ENCODE assay signal across 9 mouse cellular contexts in genomic region chr9:64397108-64397507, GRCm38 (mm10). TPM values are rescaled to one million over a fixed set of nuclear protein-coding genes. Genes with fewer than 3 reads are reported as not detected.
A peak's percentile ranks its signal among the peaks of the same experiment; 100 is the strongest.
DNase-seq lines count a peak whose midpoint lies in the region; ATAC-seq and TF ChIP-seq lines count a peak whose summit lies in the region.
"Had no signal": no experiment of that assay in that cellular context is flagged by ENCODE, and none has a peak within 500 bp of the region (broad histone marks: within the 10 kb centered on the region; RNA-seq: fewer than 3 reads in every experiment).

No protein-coding gene starts in this region.

- no peaks in the 10 kb centered on the region for H3K36me3 ChIP-seq in forebrain, embryonic 14.5 days (ENCODE audit: control insufficient read depth, insufficient read depth, low read length)
- H3K36me3 ChIP-seq in forebrain, embryonic 10.5 days (replicated peaks) = no peaks in the 10 kb centered on the region
- H3K36me3 ChIP-seq in midbrain, embryonic 13.5 days = no peaks in the 10 kb centered on the region
- H3K36me3 ChIP-seq in midbrain, embryonic 16.5 days (ENCODE audit: control insufficient read depth, insufficient read depth, low read length) = no peaks in the 10 kb centered on the region
- no peaks in the 10 kb centered on the region for H3K36me3 ChIP-seq in heart, embryonic 11.5 days (ENCODE audit: control insufficient read depth, insufficient read depth, low read length)
- H3K36me3 ChIP-seq: neural tube, embryonic 13.5 days had no signal

- TF ChIP-seq CTCF in embryonic fibroblast, embryonic 13.5 days (IDR thresholded peaks at IDR 0.05; ENCODE audit: borderline replicate concordance, insufficient read depth, low read length) = peak; percentile 47; the same call in 1 of the 2 replicates

- no peaks in the 10 kb centered on the region for H3K9me3 ChIP-seq in forebrain, embryonic 14.5 days (replicated peaks; ENCODE audit: control insufficient read depth, low read length)
- H3K9me3 ChIP-seq in forebrain, embryonic 10.5 days = no peaks in the 10 kb centered on the region
- no peaks in the 10 kb centered on the region for H3K9me3 ChIP-seq in midbrain, embryonic 13.5 days
- H3K9me3 ChIP-seq in midbrain, embryonic 16.5 days (replicated peaks; ENCODE audit: control insufficient read depth, low read length, poor library complexity, severe bottlenecking) = no peaks in the 10 kb centered on the region
- H3K9me3 ChIP-seq in heart, embryonic 11.5 days (replicated peaks; ENCODE audit: control insufficient read depth, low read length) = no peaks in the 10 kb centered on the region
- H3K9me3 ChIP-seq: neural tube, embryonic 13.5 days had no signal

- no peak overlapping the region for H3K9ac ChIP-seq in forebrain, embryonic 14.5 days (ENCODE audit: low read length)
- H3K9ac ChIP-seq in midbrain, embryonic 13.5 days (replicated peaks) = no peak overlapping the region
- no peak overlapping the region for H3K9ac ChIP-seq in midbrain, embryonic 16.5 days (ENCODE audit: low read depth, low read length)
- H3K9ac ChIP-seq in heart, embryonic 11.5 days (ENCODE audit: low read depth, low read length) = no peak overlapping the region
- H3K9ac ChIP-seq: neural tube, embryonic 13.5 days had no signal

- WGBS in forebrain, embryonic 14.5 days = 0% methylated on average over 1 of the region's 1 CpGs
- 8% methylated on average over 1 of the region's 1 CpGs for WGBS in forebrain, embryonic 10.5 days
- WGBS in midbrain, embryonic 13.5 days = 14% methylated on average over 1 of the region's 1 CpGs
- WGBS in midbrain, embryonic 16.5 days = 0% methylated on average over 1 of the region's 1 CpGs
- 15% methylated on average over 1 of the region's 1 CpGs for WGBS in heart, embryonic 11.5 days (ENCODE audit: insufficient replicate concordance)

- no peaks in the 10 kb centered on the region for H3K4me1 ChIP-seq in forebrain, embryonic 14.5 days (ENCODE audit: control insufficient read depth, insufficient read depth, low read length)
- peaks cover 10% of the 10 kb centered on the region for H3K4me1 ChIP-seq in forebrain, embryonic 10.5 days
- peaks cover 42% of the 10 kb centered on the region for H3K4me1 ChIP-seq in midbrain, embryonic 13.5 days (replicated peaks)
- H3K4me1 ChIP-seq in midbrain, embryonic 16.5 days (ENCODE audit: control insufficient read depth, insufficient read depth, low read length) = peaks cover 11% of the 10 kb centered on the region
- H3K4me1 ChIP-seq in embryonic fibroblast, embryonic 13.5 days (ENCODE audit: control insufficient read depth, insufficient read depth, low read length) = no peaks in the 10 kb centered on the region
- 0 out of 2 replicates have a peak, but pooled peaks cover 3% of the 10 kb centered on the region for H3K4me1 ChIP-seq in heart, embryonic 11.5 days (ENCODE audit: control insufficient read depth, insufficient read depth, low read length)

- H3K4me2 ChIP-seq in forebrain, embryonic 14.5 days (ENCODE audit: low read length) = no peak overlapping the region
- H3K4me2 ChIP-seq in midbrain, embryonic 13.5 days (replicated peaks) = no peak overlapping the region
- no peak overlapping the region for H3K4me2 ChIP-seq in midbrain, embryonic 16.5 days (ENCODE audit: low read length)
- H3K4me2 ChIP-seq in heart, embryonic 11.5 days = no peak overlapping the region
- H3K4me2 ChIP-seq: neural tube, embryonic 13.5 days had no signal

- DNase-seq in forebrain, embryonic 14.5 days (ENCODE audit: low spot score) = peak; percentile 76
- no peak for DNase-seq in forebrain, embryonic 10.5 days (ENCODE audit: extremely low spot score, low spot score)
- DNase-seq in lung, postnatal 14 days = peak; percentile 16
- DNase-seq in urinary bladder, postnatal 25 days (ENCODE audit: low spot score) = no peak

- TF ChIP-seq POLR2A in embryonic fibroblast, embryonic 13.5 days (IDR thresholded peaks at IDR 0.05; ENCODE audit: low read depth, low read length) = no peak

- H3K27ac ChIP-seq in forebrain, embryonic 14.5 days (ENCODE audit: low read depth, low read length) = no peak overlapping the region
- no peak overlapping the region for H3K27ac ChIP-seq in forebrain, embryonic 10.5 days
- no peak overlapping the region for H3K27ac ChIP-seq in midbrain, embryonic 13.5 days
- no peak overlapping the region for H3K27ac ChIP-seq in midbrain, embryonic 16.5 days (ENCODE audit: low read length)
- H3K27ac ChIP-seq in embryonic fibroblast, embryonic 13.5 days (ENCODE audit: insufficient read depth, low read length) = no peak overlapping the region
- no peak overlapping the region for H3K27ac ChIP-seq in heart, embryonic 11.5 days (ENCODE audit: low read depth, low read length)
- H3K27ac ChIP-seq: neural tube, embryonic 13.5 days had no signal

- no peak overlapping the region for H3K4me3 ChIP-seq in forebrain, embryonic 14.5 days (ENCODE audit: low read depth, low read length)
- H3K4me3 ChIP-seq in forebrain, embryonic 10.5 days = no peak overlapping the region
- no peak overlapping the region for H3K4me3 ChIP-seq in midbrain, embryonic 13.5 days (replicated peaks)
- H3K4me3 ChIP-seq in midbrain, embryonic 16.5 days (ENCODE audit: low read depth, low read length) = no peak overlapping the region
- no peak overlapping the region for H3K4me3 ChIP-seq in embryonic fibroblast, embryonic 13.5 days (ENCODE audit: insufficient read depth, low read length)
- H3K4me3 ChIP-seq in heart, embryonic 11.5 days (ENCODE audit: low read depth, low read length) = no peak overlapping the region
- H3K4me3 ChIP-seq: neural tube, embryonic 13.5 days had no signal

- H3K27me3 ChIP-seq in forebrain, embryonic 14.5 days (replicated peaks; ENCODE audit: control insufficient read depth, insufficient read depth, low read length) = no peaks in the 10 kb centered on the region
- peaks cover 25% of the 10 kb centered on the region; the same call in 1 of the 2 replicates for H3K27me3 ChIP-seq in forebrain, embryonic 10.5 days (ENCODE audit: poor library complexity, severe bottlenecking)
- peaks cover 6% of the 10 kb centered on the region; the same call in 1 of the 2 replicates for H3K27me3 ChIP-seq in midbrain, embryonic 13.5 days
- H3K27me3 ChIP-seq in midbrain, embryonic 16.5 days (ENCODE audit: control insufficient read depth, insufficient read depth, low read depth, low read length) = no peaks in the 10 kb centered on the region
- no peaks in the 10 kb centered on the region for H3K27me3 ChIP-seq in heart, embryonic 11.5 days (ENCODE audit: control insufficient read depth, insufficient read depth, low read length)

- ATAC-seq in forebrain, embryonic 14.5 days = peak; percentile 65; the same call in 1 of the 2 replicates
- peak; percentile 60 for ATAC-seq in midbrain, embryonic 13.5 days
- no peak for ATAC-seq in midbrain, embryonic 16.5 days
- no peak for ATAC-seq in heart, embryonic 11.5 days (replicated peaks; ENCODE audit: insufficient number of reproducible peaks, low FRiP score, low TSS enrichment)

RNA-seq across cellular contexts. Expression of gene Megf11, which starts 11.7 kb away (rescaled TPM):
- polyA plus RNA-seq in forebrain, embryonic 14.5 days (2014; fragmentation: Nextera tagmentation; extraction: Ambion mirVana) = 7.0 and 9.2 TPM in 2 replicates
- polyA plus RNA-seq in forebrain, embryonic 10.5 days (2016; fragmentation: Nextera tagmentation; extraction: Ambion mirVana) = 0.92 and 0.99 TPM in 2 replicates
- 9.4 and 10.2 TPM in 2 replicates for polyA plus RNA-seq in midbrain, embryonic 13.5 days (2015; fragmentation: Nextera tagmentation; extraction: Ambion mirVana)
- polyA plus RNA-seq in midbrain, embryonic 16.5 days (2015; fragmentation: Nextera tagmentation; extraction: Ambion mirVana) = 20.5 and 21.3 TPM in 2 replicates
- polyA plus RNA-seq in embryonic fibroblast, embryonic 13.5 days (2011; ENCODE audit: insufficient read length, low read depth, missing spikeins) = 0.09 and 0.43 TPM in 2 replicates
- 0.58 and 0.70 TPM in 2 replicates for polyA plus RNA-seq in heart, embryonic 11.5 days (2014; fragmentation: Nextera tagmentation; extraction: Ambion mirVana)

RNA-seq across cellular contexts. Expression of gene Dis3l, which starts 56.0 kb away (rescaled TPM):
- 22.5 and 24.7 TPM in 2 replicates for polyA plus RNA-seq in forebrain, embryonic 14.5 days (2014; fragmentation: Nextera tagmentation; extraction: Ambion mirVana)
- polyA plus RNA-seq in forebrain, embryonic 10.5 days (2016; fragmentation: Nextera tagmentation; extraction: Ambion mirVana) = 21.2 and 21.9 TPM in 2 replicates
- 21.6 and 22.5 TPM in 2 replicates for polyA plus RNA-seq in midbrain, embryonic 13.5 days (2015; fragmentation: Nextera tagmentation; extraction: Ambion mirVana)
- polyA plus RNA-seq in midbrain, embryonic 16.5 days (2015; fragmentation: Nextera tagmentation; extraction: Ambion mirVana) = 23.7 and 24.3 TPM in 2 replicates
- polyA plus RNA-seq in embryonic fibroblast, embryonic 13.5 days (2011; ENCODE audit: insufficient read length, low read depth, missing spikeins) = 16.3 and 17.4 TPM in 2 replicates
- polyA plus RNA-seq in heart, embryonic 11.5 days (2014; fragmentation: Nextera tagmentation; extraction: Ambion mirVana) = 19.5 and 22.2 TPM in 2 replicates

Comparison
In these comparisons a context has a peak if more than half of its experiments do, and no peak if none do; other contexts are left out.
1. ATAC-seq: peak in forebrain, embryonic 14.5 days (single experiment) and midbrain, embryonic 13.5 days (single experiment); none in midbrain, embryonic 16.5 days (single experiment) and heart, embryonic 11.5 days (single experiment).
2. DNase-seq: peak in forebrain, embryonic 14.5 days (single experiment) and lung, postnatal 14 days (single experiment); none in forebrain, embryonic 10.5 days (single experiment) and urinary bladder, postnatal 25 days (single experiment).